Mouse (Mus musculus) CD4-positive, CD25-positive, alpha-beta regulatory T cell, adult 2 months (primary cell): Measurements from ENCODE around the gene Pcgf2.

Experiments used
- DNase-seq: peaks from one replicate; pipeline ENCODE4 v3.0.0-alpha.2; 2012; ENCODE audit warnings: low read depth, low spot score

The Pcgf2 gene

DNA sequence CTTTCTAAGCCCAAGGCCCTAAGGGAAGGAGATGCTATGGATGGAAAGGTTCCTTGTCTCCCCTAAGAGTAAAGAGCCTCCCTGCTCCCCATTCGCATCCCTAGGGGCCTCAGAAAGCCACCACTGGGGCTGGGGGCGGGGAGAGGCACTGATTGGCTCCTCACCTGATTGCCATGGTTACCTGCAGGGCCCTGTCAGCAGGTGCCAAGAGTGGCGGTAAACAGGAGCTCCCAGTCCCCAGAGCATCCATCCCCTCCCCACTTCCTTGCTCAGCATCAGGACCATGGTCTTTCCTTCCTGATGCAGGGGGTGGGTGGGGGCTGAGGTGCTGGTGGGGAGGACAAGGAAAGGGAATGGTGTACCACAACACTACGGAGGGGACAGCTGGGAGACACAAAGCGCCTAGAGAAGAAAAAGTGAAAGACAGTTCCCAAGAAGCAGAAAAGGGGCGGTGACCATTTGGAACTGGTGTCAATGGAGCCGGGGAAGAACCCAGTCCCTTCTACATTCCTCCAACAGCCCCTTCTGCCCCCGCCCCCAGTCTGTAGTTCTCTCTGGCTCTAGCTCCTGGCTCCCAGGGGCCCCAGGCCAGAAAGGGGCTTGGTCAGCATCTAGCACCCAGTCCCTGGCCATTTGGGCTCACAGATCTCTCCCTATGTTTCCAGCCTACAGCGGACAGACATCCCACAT lies 4.4 kb downstream of the Pcgf2 start:
- DNase-seq, result no peak

DNA sequence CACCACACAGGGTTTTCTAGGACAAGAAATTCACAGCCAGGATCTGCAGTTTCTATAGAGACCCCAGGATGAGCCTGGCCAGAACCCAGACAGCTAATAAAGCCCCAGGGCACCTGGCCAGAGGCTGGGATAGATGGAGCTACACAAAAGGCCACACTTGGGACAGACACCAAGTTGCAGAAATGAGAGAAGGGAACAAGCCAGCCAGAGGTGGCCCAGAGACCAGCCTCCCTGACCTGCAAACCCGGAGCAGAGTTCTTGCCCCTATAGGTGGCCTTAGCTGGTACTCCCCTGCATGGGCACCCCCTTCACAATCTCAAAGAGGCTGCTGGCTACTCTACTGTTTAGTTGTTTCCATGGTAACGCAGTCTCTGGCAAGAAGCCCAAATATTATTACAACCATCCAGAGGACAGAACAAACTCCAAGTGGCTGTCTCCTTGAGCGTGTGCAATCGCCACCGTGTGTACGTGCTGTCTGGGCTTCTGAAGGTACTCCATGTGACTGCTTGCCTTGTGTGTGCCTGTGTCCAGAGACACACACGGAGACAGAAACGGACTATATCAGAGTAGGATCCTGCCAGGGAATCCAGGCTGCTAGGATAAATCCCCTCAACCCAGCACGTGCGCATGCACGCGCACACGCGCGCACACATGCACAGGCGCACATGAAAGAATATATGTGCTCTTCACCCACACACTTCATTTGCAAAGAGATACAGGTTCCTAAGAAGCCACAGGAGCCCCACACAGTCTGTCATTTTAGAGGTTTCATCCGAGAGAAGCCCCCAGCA lies 5.2 kb downstream of the Pcgf2 start:
- DNase-seq, result no peak

DNA sequence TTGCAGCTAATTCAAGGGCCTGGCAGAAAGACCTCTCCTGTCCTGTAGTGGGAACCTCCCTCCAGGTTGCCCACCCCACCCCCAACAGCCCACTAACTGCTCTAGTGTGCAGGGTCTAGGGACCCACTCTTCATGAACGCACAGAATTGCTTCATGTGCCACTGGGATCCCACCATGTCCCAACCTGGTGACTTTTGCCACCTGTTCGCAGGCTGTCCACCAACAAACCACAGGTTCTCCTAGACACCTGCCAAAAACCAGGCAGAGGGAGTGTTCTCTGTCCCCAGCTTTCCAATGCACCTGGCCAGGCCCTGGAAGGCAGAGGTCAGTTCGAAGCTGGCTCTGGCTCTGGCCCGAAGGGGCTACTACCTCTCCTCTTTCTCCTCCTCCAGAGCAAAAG lies 5.9 kb downstream of the Pcgf2 start:
- DNase-seq, result no peak

DNA sequence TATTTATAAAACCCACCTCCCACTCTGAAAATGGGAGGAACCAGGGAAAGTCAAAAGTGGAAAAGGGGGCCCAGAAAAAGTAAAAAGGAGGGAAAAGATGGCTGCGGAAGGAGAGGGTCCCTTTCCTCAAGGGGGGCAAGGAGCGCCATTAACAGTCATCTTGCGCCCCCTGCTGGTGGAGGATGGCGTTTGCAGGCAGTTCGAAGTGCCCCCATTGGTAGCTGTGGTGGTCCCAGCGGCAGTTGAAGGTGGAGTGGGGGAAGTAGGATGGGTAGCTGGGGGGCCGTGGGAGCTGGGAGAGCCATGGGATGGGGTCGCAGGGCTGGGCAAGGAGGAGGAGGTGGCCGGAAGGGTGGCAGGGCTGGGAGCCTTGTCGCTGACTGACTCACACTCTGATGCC lies 10.4 kb downstream of the Pcgf2 start:
- DNase-seq, result peak; percentile 71

DNA sequence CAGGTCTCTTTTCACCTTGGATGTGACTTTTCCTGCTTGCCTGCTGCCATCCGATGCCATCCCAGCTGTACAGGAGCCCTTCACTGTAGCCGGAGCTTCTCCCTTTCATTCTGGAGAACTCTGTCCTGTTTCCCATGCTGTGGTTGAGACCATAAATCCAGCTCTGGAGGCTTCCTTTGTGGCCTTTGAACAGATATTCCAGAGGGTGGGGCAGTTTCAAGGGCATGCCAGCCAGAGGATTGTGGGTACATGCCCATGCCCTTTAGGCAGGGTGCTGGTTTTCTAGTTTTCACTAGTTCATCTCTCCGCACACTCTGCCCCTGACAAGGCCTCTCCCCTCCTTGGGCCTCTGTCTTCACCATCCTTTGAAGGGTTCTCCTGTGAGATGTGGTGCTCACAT lies 13.2 kb downstream of the Pcgf2 start:
- DNase-seq, result no peak

DNA sequence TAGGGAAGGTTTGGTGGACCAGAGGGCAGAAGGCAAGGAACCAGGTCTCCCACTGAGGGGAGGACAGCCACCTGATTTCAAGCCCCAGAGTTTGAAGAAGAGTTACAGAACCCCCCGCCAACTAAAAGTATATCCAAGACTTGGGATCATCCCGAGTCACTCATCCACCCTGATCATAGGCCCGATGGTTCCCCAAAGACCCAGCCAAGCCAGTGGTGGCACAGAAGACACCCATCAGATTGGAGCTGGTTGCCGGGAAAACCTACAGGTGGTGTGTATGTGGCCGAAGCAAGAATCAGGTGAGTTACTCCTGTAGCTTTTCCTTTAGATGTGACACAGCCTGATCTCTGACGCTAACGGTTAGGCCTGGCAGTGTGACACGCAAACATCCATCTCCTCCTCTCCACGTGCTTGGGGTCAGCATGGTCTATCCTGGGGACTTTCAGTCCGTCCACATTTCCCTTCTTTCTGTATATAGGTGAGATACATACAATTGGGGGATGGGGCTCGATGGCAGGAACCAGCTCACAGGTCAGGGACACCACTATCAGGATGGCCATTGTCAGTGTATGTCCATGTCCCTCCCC lies 13.9 kb downstream of the Pcgf2 start:
- DNase-seq, result no peak

DNA sequence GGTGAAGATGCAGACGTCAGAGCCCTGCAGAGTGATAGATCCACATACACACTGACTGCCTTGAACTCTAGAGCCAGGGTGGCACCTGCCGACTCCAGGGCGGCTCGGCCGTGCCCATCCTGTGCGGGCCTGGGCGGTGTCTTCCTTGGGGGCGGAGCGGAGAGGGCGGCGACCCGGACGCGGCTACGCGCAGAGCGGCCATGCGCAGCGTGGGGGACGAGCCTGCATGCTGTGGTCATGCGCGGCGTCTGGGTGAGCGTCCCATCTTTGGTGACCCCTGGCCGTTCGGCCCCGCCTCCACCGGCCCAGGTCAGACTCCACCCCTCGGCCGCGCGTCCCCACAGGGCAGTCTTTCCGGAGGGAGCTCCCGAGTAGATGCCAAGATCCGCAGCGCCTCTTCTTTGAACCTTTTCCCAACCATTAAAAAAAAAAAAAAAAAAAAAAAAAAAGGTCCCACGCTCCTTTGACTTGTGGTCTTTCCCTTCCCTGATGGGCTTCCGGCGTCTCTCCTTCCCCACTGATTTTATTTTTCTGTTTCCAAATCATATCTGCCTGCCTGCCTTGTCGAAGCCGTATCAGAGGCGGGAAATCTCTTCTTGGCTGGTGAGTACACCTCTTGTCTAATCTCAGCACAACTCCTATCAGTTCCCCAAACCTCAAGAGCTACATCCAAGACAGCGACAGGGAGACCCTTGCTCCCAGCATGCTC lies 14.5 kb downstream of the Pcgf2 start, which contains the start of gene Cisd3:
Cisd3 (plus strand) TSS at position 214 of the 709 bp plus-strand sequence.
- peak; percentile 89 for DNase-seq

DNA sequence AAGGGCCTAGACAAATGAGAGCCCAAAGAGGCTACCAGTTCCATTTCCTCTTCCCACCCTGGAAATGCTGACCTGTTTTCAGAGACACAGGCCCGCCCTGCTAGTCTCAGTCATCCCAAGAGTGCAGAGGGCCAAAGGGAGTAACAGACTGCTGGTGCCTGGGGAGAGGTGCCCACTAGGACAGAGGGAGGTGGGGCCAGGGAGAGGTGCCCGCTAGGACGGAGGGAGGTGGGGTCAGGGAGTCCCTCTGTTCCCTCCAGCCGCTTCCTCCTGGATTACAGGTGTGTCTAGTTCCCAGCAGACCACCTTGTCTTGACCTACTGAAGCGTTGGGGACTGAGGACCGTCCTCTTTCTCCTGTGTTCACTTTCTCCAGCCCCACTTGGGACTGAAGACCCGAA lies 15.5 kb downstream of the Pcgf2 start:
- DNase-seq, result no peak

DNA sequence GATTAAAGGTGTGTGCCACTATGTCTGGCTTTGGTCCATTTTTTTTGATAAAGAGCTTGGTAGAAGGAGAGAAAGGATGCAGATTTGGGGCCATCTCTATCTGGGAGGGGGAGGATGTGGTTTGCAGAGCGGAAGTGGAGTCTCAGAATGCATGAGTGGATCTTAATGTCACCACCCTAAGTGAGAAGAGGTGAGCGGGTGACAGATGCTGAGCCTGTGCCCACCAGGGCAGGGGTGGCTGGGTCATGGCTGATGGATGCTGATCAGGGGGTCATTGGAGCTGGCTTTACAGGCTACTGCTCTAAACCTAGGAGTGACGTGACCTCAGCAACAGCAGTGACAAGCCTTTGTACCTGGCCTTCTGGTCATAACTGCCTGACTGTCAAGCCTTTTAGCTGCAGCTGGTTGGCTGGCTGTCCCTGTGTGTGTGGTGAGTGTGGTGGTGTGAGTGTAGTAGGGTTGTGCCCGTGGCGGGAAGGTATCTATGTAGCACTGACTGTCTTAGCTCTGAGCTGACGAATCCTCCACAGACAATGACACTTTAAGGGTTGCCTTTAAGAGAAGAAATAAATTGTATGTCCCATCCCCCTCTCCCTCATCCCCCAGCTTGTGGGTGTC lies 16.1 kb downstream of the Pcgf2 start:
- DNase-seq, result peak; percentile 87

DNA sequence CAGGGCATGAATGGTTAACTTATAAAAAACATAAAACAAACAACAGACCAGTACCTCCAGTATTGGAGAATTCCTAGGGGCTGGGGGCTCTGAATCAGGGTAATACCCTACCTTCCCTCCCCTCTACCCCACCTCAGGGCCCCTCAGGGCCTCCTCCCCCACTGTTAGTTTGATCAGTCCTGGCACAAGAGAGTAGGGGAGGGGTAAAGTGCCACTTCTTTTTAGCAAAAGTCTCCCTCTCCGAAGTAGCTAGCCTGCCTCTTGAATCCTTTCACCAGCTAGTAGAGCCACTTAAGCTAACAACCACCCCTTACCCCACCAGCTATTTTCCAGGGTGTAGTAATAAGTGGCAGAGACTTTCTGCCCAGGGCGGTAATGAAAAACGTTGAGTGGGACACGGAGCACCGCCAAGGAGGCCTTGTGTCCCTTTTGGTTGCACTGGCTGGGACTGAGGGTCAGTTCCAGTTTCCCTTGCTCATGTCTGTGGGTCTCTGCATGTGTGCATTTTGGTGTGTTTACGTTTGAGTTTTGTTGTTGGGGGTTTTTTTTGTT lies 17.7 kb downstream of the Pcgf2 start:
- DNase-seq, result no peak

DNA sequence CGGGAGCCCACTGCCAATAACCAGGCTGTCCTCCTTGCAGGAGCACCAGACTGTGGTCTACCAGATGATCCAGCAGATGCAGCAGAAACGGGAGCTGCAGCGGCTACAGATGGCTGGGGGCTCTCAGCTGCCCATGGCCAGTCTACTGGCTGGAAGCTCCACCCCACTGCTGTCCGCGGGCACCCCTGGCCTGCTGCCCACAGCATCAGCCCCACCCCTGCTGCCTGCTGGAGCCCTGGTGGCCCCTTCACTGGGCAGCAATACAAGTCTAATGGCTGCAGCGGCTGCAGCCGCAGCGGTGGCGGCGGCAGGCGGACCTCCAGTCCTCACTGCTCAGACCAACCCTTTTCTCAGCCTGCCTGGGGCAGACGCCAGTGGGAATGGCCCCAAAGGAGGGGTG lies 19.9 kb downstream of the Pcgf2 start:
- DNase-seq, result no peak

DNA sequence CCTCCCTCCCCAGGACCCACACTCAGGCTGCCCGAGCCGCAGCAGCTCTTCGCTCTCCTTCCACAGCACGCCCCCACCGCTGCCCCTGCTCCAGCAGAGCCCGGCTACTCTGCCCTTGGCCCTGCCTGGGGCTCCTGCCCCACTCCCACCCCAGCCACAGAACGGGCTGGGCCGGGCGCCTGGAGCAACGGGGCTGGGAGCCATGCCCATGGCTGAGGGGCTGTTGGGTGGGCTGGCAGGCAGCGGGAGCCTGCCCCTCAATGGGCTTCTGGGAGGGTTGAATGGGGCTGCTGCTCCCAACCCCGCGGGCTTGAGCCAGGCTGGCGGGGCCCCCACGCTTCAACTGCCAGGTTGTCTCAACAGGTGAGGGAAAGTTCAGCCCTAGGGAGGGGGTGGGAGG lies 22.0 kb downstream of the Pcgf2 start:
- DNase-seq, result no peak

DNA sequence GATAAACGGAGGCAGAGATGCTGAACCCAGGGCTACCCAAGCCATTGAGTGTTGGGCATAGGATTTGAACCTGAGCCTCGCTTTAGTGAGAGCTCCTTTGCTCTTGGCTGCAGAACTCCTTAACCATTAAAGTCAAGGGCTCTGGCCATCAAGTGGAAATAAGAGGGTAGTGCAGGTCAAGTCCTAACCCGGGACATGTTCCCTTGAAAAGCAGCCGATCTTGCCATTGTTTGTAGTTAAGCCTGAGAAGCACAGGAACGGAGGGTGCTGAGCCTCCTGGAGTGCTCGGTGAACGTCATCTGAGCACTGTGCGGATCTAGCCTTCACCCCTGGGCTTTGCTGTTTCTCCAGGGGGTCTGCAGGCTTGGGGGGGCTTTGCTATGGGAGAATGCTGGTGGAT lies 22.5 kb downstream of the Pcgf2 start:
- DNase-seq, result no peak

DNA sequence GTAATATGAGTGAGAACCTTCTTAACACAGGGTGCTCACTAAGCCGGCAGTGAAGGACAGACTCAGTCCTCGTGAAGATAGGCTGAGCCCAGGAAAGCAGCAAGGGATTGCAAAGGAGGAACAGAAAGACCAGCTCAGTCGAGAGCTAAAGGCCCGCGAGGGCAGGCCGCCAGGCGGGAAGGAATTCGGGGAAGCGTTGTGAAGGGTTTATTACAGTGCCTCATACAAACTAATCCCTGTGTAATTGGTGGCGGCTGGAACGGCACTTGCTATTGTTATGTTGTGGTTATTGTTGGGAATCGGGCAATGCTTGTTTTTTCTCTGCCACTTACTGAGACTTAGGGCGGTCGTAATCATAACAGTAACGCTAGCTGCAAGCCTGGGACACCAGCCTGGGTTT lies 22.9 kb downstream of the Pcgf2 start:
- no peak for DNase-seq

DNA sequence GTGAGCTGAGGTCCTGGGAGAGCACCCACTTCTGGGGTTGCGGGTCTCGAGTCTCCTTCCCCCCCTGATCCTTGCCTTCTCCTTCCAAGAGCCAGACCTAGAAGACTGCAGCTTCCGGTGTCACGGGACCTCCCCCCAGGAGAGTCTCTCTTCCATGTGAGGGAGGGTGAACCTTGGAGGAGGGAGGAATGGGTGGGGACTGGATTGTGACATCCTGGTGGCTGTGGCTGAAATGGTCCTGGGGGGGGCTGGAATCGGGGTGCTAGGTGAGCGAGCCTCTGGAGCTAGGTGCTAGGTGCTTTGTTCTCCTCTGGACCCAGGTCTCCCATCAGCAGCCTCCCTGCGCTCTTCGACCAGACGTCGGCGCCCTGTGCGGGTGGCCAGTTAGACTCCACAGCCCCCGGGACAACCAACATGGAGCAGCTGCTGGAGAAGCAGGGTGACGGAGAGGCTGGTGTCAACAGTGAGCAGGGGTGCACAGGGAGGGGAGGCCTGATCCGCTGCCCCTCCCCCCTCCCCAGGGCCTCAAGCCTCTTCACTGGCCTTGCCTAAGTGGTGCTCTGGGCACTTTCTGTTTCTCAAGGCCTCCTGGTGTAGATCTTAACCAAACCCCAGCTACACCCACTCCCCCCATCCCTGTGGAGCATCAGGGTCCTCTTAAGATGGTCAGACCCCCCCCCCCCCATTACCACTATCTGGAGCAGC lies 24.1 kb downstream of the Pcgf2 start:
- no peak for DNase-seq

DNA sequence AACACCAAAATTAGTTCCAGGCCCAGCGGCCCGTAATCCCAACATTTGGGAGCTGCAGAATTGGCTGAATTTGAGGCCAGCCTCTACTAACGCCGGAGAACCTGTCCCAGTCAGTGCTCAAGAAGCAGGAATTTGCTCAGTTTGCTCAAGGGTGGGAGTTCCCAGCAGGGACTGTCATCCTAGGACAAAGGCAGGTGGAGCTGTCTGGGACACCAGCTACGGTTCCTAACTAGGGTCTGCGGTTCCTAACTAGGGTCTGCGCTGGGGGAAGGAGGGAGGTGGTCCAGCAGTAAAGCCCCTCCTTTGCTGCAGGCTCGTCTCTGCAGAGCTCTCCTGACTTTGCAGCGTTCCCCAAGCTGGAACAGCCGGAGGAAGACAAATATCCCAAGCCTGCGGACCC lies 27.1 kb downstream of the Pcgf2 start:
- no peak for DNase-seq

DNA sequence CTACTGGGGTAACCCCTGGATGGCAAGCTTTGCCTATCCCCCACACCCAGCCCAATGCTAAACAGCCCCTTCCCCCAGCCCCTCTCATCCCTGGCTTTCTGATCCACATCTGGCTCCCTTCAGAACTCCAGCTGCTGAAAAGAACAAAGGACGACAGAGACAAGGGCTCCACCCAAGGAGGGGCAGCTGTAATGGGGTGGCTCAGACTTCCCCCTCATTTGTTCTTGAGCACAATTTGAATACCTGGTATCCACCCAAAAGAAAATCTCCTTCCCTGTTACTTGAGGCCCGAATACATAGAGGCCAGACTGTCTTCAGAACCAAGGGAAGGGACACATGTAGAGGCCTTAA lies 29.1 kb downstream of the Pcgf2 start:
- DNase-seq, result no peak

DNA sequence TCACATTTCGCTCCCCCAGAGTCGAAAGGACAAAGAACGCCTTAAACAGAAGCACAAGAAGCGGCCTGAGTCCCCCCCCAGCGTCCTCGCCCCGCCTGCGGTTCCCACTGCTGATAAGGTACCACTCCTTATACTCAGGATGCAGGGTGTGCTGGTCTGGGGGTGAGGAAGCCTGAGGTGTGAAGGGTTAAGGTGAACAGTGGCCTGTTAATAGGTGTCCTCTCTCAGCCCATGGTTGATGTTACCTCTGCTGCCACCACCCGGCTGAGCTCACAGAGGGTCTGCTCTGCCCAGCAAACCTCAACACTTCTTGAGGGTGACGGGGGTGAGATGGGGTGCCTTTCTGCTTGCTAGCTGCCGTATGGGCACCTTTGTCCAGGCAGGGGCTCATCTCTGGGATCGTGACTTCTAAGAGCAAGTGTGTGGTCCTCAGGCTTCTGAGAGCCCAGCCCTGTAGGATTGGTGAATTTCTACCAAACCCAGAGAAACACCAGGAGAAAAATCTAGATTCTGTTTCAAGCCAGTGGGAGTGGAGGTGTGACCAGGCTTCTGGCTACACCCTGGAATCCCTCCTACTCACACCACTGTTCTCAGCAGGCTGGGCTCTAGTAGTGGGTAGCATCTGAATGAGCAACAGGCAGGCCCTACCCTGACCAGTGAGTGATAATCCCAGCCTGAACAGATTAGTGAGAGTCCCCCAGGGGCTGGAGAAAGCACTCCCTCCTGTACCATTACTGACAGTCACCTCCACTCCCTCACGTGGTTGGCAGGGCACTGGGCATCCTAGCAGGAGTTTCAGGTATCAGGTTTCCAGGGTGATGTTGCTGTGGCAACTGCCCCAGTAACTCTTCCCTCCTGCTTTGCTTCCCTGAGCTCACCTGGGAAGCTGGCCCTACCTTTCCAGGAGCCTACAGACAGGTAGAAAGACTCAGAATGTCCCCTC lies 29.8 kb downstream of the Pcgf2 start:
- no peak for DNase-seq

DNA sequence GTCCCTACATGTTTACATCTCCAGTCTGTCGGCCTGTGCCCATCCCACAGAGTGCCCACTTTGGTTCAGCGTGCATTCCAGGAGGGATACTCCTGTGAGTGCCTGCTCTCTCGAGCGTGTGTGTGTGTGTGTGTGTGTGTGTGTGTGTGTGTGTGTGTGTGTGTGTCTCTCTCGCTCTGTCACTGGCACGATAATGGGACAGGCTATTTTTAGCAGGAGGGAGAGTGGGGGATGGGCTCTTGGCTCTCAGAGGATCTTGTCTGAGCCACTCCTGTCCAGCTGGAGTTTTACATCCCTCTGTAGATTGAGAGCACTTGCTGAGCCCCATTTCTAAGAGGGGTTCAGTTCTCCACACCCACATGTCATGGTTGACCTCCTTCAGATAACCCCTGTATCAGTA lies 30.5 kb downstream of the Pcgf2 start:
- DNase-seq, result no peak

DNA sequence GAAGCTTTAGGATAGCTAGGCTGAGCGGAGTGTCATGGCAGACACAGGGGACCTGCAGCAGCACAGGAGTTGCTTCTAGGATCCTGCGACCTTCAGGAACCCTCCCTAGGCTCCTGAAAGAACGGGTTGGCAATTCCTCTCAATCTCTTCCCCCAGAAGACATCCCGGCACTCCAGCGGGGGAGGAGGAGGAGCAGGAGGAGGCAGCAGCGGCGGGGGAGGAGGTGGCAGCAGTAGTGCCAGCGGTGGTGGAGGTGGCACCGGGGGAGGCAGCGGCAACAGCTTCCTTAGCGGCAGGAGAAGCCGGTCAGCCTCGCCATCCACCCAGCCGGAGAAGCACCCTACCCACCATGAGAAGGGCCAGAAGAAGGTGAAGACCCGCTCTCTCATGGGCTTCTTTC lies 31.0 kb downstream of the Pcgf2 start:
- no peak for DNase-seq
